Mouse (Mus musculus) bone marrow, adult 2 months (tissue): ENCODE measurements around the gene Msln.

Experiments used
- CTCF ChIP-seq: fragments of 200-500 bp; IDR thresholded peaks from 2 replicates; pipeline ENCODE4 v1.5.1; 2011; ENCODE audit warnings: low read length, control low read depth; ENCODE audit not compliant: control insufficient read depth, insufficient read depth
- POLR2A ChIP-seq: fragments of 200-500 bp; IDR thresholded peaks from 2 replicates; pipeline ENCODE4 v1.6.1; 2011; ENCODE audit warnings: low read depth, mild to moderate bottlenecking, control low read depth, low read length, borderline replicate concordance; ENCODE audit not compliant: control insufficient read depth

GRCm38 (mm10) chr17:25715627-25716026 lies 38.6 kb downstream of the Msln start:
- TF ChIP-seq CTCF, result no peak
- TF ChIP-seq POLR2A, result no peak
